Mouse (Mus musculus): ENCODE results near the gene Crat. TPM values are rescaled to one million over a fixed set of nuclear protein-coding genes. Genes with fewer than 3 reads are reported as not detected.

Gene Crat
- polyA plus RNA-seq, 1 experiment from 2014 or later: 20.5 TPM

- no peak overlapping the region for H3K9ac ChIP-seq
- ATAC-seq (ENCODE audit: low read depth) (no peak), DNase-seq (no peak)
- peaks cover 35% of the 10 kb centered on the region for H3K36me3 ChIP-seq
- 85% methylated on average over 2 of the region's 2 CpGs for WGBS (ENCODE audit: insufficient replicate concordance)
- H3K4me1 ChIP-seq (replicated peaks): peaks cover 3% of the 10 kb centered on the region; the same call in 1 of the 2 replicates
- H3K27me3 ChIP-seq: no peaks in the 10 kb centered on the region
- no peak overlapping the region for H3K4me2 ChIP-seq
- no peaks in the 10 kb centered on the region for H3K9me3 ChIP-seq (replicated peaks)
- H3K4me3 ChIP-seq (replicated peaks): no peak overlapping the region
- no peak overlapping the region for H3K27ac ChIP-seq
Observed at GRCm38 (mm10) chr2:30351149-30351548, 64.5 kb downstream of the Crat start.

Small RNAs within 50 kb of the gene (microRNA-seq; reads per million reads assigned to microRNA genes)
- not detected for gene Gm47292

Other genes with a start within 250 kb of the Crat start
- 14.2 and 15.6 TPM in 2 replicates for gene Endog, start 244.3 kb downstream of the Crat start, polyA plus RNA-seq (2015; fragmentation: Nextera tagmentation; extraction: Ambion mirVana)
- 40.5 and 42.5 TPM in 2 replicates for gene Spout1, start 237.4 kb downstream of the Crat start, polyA plus RNA-seq (2015; fragmentation: Nextera tagmentation; extraction: Ambion mirVana)
- gene Kyat1, start 210.0 kb downstream of the Crat start, polyA plus RNA-seq (2015; fragmentation: Nextera tagmentation; extraction: Ambion mirVana): 9.7 and 10.1 TPM in 2 replicates
- 11.9 and 12.5 TPM in 2 replicates for gene Lrrc8a, start 178.1 kb downstream of the Crat start, polyA plus RNA-seq (2015; fragmentation: Nextera tagmentation; extraction: Ambion mirVana)
- gene Gm28035, start 175.2 kb downstream of the Crat start, polyA plus RNA-seq (2015; fragmentation: Nextera tagmentation; extraction: Ambion mirVana): 0.05 and 0.07 TPM in 2 replicates
- 8.1 and 8.9 TPM in 2 replicates for gene Phyhd1, start 149.6 kb downstream of the Crat start, polyA plus RNA-seq (2015; fragmentation: Nextera tagmentation; extraction: Ambion mirVana)
- gene Gm28038, start 134.8 kb downstream of the Crat start, polyA plus RNA-seq (2015; fragmentation: Nextera tagmentation; extraction: Ambion mirVana): 0.82 TPM in 1 of 2 replicates, not detected in the other
- 14.0 and 14.4 TPM in 2 replicates for gene Dolk, start 129.5 kb downstream of the Crat start, polyA plus RNA-seq (2015; fragmentation: Nextera tagmentation; extraction: Ambion mirVana)
- gene Nup188, start 129.4 kb downstream of the Crat start, polyA plus RNA-seq (2015; fragmentation: Nextera tagmentation; extraction: Ambion mirVana): 15.5 and 20.0 TPM in 2 replicates
- 20.9 and 21.3 TPM in 2 replicates for gene Sh3glb2, start 56.5 kb downstream of the Crat start, polyA plus RNA-seq (2015; fragmentation: Nextera tagmentation; extraction: Ambion mirVana)
- 8.5 and 10.0 TPM in 2 replicates for gene Miga2, start 51.6 kb downstream of the Crat start, polyA plus RNA-seq (2015; fragmentation: Nextera tagmentation; extraction: Ambion mirVana)
- gene Dolpp1, start 23.6 kb downstream of the Crat start, polyA plus RNA-seq (2015; fragmentation: Nextera tagmentation; extraction: Ambion mirVana): 20.3 and 21.3 TPM in 2 replicates
- gene Ptpa, start 226 bp upstream of the Crat start, polyA plus RNA-seq (2015; fragmentation: Nextera tagmentation; extraction: Ambion mirVana): 142 and 147 TPM in 2 replicates
- 0.12 and 0.13 TPM in 2 replicates for gene Ier5l, start 58.4 kb upstream of the Crat start, polyA plus RNA-seq (2015; fragmentation: Nextera tagmentation; extraction: Ambion mirVana)
- gene Cstad, start 179.2 kb upstream of the Crat start, polyA plus RNA-seq (2015; fragmentation: Nextera tagmentation; extraction: Ambion mirVana): 0.13 and 0.14 TPM in 2 replicates

Measured in liver, embryonic 13.5 days (tissue).